9 mouse cellular contexts compared by ENCODE assay signal in the genomic region with DNA sequence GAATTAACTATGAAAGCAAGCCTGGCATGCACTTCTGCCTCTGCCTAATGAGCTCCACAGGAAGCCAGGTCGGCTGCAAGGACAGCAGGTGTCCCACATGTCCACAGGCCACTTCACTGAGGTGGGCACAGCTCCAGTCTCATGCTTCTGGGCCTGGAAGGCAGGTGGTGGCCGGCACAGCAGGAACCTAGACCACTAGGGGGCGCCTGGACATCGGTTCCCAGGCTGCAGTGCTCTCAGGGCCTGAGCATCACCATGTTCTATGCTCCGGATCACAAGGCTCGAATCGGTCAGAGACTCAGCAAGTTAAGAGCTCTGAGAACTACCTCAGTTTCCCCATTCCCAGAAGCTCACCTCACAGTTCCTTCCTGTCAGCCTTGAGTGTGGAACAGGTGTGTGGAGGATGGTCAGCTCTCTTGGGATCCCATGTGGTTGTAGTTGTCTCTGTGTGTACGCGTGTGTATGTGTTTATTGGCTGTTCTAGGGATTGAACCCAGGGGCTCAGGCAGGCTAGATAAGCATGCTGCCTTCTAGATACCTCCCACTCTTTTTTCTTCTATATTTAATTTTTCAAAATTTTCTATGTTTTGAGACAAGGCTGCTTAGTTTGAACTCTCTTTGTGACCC.
A peak's percentile ranks its signal among the peaks of the same experiment; 100 is the strongest.
DNase-seq lines count a peak whose midpoint lies in the region; ATAC-seq and TF ChIP-seq lines count a peak whose summit lies in the region.
"Had no signal": no experiment of that assay in that cellular context is flagged by ENCODE, and none has a peak within 500 bp of the region (broad histone marks: within the 10 kb centered on the region; RNA-seq: fewer than 3 reads in every experiment).

No protein-coding gene starts in this region.

- TF ChIP-seq CTCF in hindbrain, postnatal 0 days (IDR thresholded peaks at IDR 0.05; ENCODE audit: low read depth), result peak; percentile 92

- H3K27me3 ChIP-seq in hindbrain, postnatal 0 days (ENCODE audit: insufficient read depth, low read length), result no peaks in the 10 kb centered on the region

- H3K4me2 ChIP-seq in hindbrain, postnatal 0 days (ENCODE audit: low read depth, low read length), result no peak overlapping the region

- no peaks in the 10 kb centered on the region for H3K9me3 ChIP-seq in hindbrain, postnatal 0 days (ENCODE audit: low read length)
- H3K9me3 ChIP-seq: megakaryocyte, embryonic 14.5 days had no signal

- H3K36me3 ChIP-seq in hindbrain, postnatal 0 days (ENCODE audit: insufficient read depth, low read length), result no peaks in the 10 kb centered on the region

- H3K27ac ChIP-seq in hindbrain, postnatal 0 days, result no peak overlapping the region

- no peak overlapping the region for H3K9ac ChIP-seq in hindbrain, postnatal 0 days (replicated peaks; ENCODE audit: low read length)

- WGBS in hindbrain, postnatal 0 days, result 28% methylated on average over 9 of the region's 9 CpGs

- peak; percentile 88 for ATAC-seq in hindbrain, postnatal 0 days
- ATAC-seq in megakaryocyte, adult 5-6 weeks (ENCODE audit: poor library complexity, severe bottlenecking), result peak; percentile 63

- no peak overlapping the region for H3K4me3 ChIP-seq in hindbrain, postnatal 0 days (ENCODE audit: low read length)
- H3K4me3 ChIP-seq: megakaryocyte, embryonic 14.5 days had no signal

- H3K4me1 ChIP-seq in hindbrain, postnatal 0 days (ENCODE audit: insufficient read depth, low read length), result no peaks in the 10 kb centered on the region

- peak; percentile 25 for DNase-seq in T-cell, adult 2 months (ENCODE audit: low spot score)
- peak; percentile 96 to 97 for DNase-seq in cerebellum, postnatal 10 days
- peak; percentile 76 to 77 for DNase-seq in frontal cortex, postnatal 25 days (ENCODE audit: low spot score in 2 of 2)
- DNase-seq in hindbrain, postnatal 0 days (ENCODE audit: low spot score), result peak; percentile 88
- DNase-seq in left cerebral cortex, adult 18-20 months (ENCODE audit: low spot score in 2 of 2), result peak; percentile 89 to 95
- DNase-seq in right cerebral cortex, postnatal 14 days, result peak; percentile 92
- DNase-seq in urinary bladder, postnatal 25 days (ENCODE audit: low spot score), result peak; percentile 72

Comparison
In these comparisons a context has a peak if more than half of its experiments do, and no peak if none do; other contexts are left out.
1. DNase-seq: peak in every context shown above with its lines; median percentile 96 in cerebellum, postnatal 10 days; 92 in left cerebral cortex, adult 18-20 months; 92 in right cerebral cortex, postnatal 14 days; 88 in hindbrain, postnatal 0 days; 76 in frontal cortex, postnatal 25 days; 72 in urinary bladder, postnatal 25 days; 25 in T-cell, adult 2 months.